Mouse (Mus musculus) stomach, postnatal 0 days (tissue): ENCODE measurements around the gene Rims3.

Source experiments
- CTCF ChIP-seq: IDR thresholded peaks from 2 replicates; pipeline ENCODE4 v1.5.1; 2016; ENCODE audit warnings: antibody characterized with exemption, low read depth, mild to moderate bottlenecking, moderate library complexity
- EP300 ChIP-seq: optimal IDR thresholded peaks from 2 replicates; pipeline ENCODE3; 2016; ENCODE audit warnings: antibody characterized with exemption

DNA sequence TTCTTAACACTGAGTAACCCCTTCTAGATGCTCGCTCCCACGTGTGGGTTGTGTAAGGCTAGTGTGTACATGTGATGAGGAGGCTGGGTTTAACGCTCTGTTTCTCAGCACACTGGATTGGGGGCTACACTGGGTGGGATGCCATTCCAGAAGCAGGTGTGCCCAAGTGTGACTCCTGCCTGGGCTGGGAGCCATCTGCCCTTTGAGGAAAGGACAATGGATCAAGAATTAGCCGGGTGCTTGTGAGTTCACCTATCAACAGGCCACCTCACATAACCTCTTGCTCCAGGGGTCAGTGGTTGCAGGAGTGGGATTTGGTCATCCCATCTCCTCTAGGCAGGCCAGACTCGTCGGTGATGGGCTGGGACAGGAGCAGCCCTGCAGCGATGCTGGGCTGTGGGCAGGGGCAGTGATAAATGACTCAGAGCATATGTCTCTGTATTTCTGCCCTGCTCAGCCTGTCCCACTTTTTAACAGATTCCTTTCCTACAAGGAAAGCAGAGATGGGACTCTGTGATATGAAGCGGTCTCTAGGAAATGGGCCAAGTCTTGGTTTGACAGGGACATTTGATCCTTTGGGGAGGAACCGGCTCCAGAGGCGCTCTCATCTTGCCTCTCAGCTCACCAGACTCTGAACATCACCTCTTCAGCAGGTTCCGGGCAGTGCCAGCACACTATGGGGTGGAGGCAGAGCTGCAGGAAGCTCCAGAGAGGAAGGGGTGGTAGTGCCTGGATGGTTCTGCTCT, 39.2 kb downstream of the Rims3 start:
- TF ChIP-seq CTCF, result no peak
- TF ChIP-seq EP300, result no peak
